Mouse (Mus musculus) heart, embryonic 10.5 days (tissue): ENCODE measurements around the gene Kank3. TPM values are rescaled to one million over a fixed set of nuclear protein-coding genes. Genes with fewer than 3 reads are reported as not detected.

Experiments used
- DNase-seq: peaks from one replicate; pipeline ENCODE4 v3.0.0-alpha.2; 2017; ENCODE audit warnings: low spot score
- H3K27ac ChIP-seq: fragments of 300-500 bp; sonication (generic); 2 replicates; pipeline ENCODE4 v1.5.1; 2016; ENCODE audit warnings: mild to moderate bottlenecking
- H3K27me3 ChIP-seq: fragments of 300-500 bp; sonication (generic); 2 replicates; pipeline ENCODE4 v1.6.1; 2016; ENCODE audit warnings: mild to moderate bottlenecking; ENCODE audit not compliant: poor library complexity, insufficient read depth, severe bottlenecking
- H3K36me3 ChIP-seq: fragments of 300-500 bp; sonication (generic); 2 replicates; pipeline ENCODE4 v1.6.1; 2016; ENCODE audit warnings: mild to moderate bottlenecking, moderate library complexity
- H3K4me1 ChIP-seq: fragments of 300-500 bp; sonication (generic); 2 replicates; pipeline ENCODE4 v1.6.1; 2016; ENCODE audit warnings: mild to moderate bottlenecking
- H3K4me3 ChIP-seq: fragments of 300-500 bp; sonication (generic); 2 replicates; pipeline ENCODE4 v1.5.1; 2016; ENCODE audit warnings: mild to moderate bottlenecking, moderate library complexity
- H3K9me3 ChIP-seq: fragments of 300-500 bp; sonication (generic); 2 replicates; pipeline ENCODE4 v1.6.1; 2016; ENCODE audit warnings: mild to moderate bottlenecking, moderate library complexity
- WGBS: fragments of 180-500 bp; shearing (Covaris S2); methylation state at CpG from one replicate; pipeline ENCODE4 v1.1.7; 2016; 5-methylcytosine and 5-hydroxymethylcytosine counted together
- polyA plus RNA-seq: library from polyadenylated mRNA; unstranded; fragments of >200 nt; fragmentation: Nextera tagmentation; extraction: Ambion mirVana; gene quantifications from 2 replicates; pipeline ENCODE4 v1.2.1, GENCODE M21; 2016

Kank3 gene
- polyA plus RNA-seq, 1 experiment from 2014 or later: 47.9 TPM

- Histone ChIP-seq H3K9me3 (no peaks in the 10 kb centered on the region), H3K27ac (no peak overlapping the region), H3K4me3 (no peak overlapping the region), H3K4me1 (peaks cover 49% of the 10 kb centered on the region), H3K27me3 (peaks cover 22% of the 10 kb centered on the region; the same call in 1 of the 2 replicates), H3K36me3 (peaks cover under 1% of the 10 kb centered on the region; the same call in 1 of the 2 replicates)
- DNase-seq: no peak
These were observed 26.9 kb upstream of the Kank3 start for GRCm38 (mm10) chr17:33783408-33783807.

- 78% methylated on average over 2 of the region's 2 CpGs for WGBS
- no peak overlapping the region for H3K27ac ChIP-seq
- no peaks in the 10 kb centered on the region for H3K36me3 ChIP-seq
- H3K27me3 ChIP-seq: peaks cover 22% of the 10 kb centered on the region; the same call in 1 of the 2 replicates
- H3K9me3 ChIP-seq: no peaks in the 10 kb centered on the region
- H3K4me3 ChIP-seq: no peak overlapping the region
- no peak for DNase-seq
- H3K4me1 ChIP-seq: peaks cover 34% of the 10 kb centered on the region
These were observed 25.4 kb upstream of the Kank3 start for GRCm38 (mm10) chr17:33784939-33785338.

- 79% methylated on average over 18 of the region's 18 CpGs for WGBS
- Histone ChIP-seq H3K36me3 (no peaks in the 10 kb centered on the region), H3K27ac (no peak overlapping the region), H3K4me3 (no peak overlapping the region), H3K9me3 (no peaks in the 10 kb centered on the region), H3K27me3 (peaks cover 22% of the 10 kb centered on the region; the same call in 1 of the 2 replicates), H3K4me1 (peaks cover 21% of the 10 kb centered on the region)
- DNase-seq: no peak
These were observed 23.9 kb upstream of the Kank3 start for GRCm38 (mm10) chr17:33786375-33786774.

- WGBS: 37% methylated on average over 4 of the region's 4 CpGs
- peaks cover 11% of the 10 kb centered on the region; the same call in 1 of the 2 replicates for H3K4me1 ChIP-seq
- H3K9me3 ChIP-seq: no peaks in the 10 kb centered on the region
- peaks cover 26% of the 10 kb centered on the region; the same call in 1 of the 2 replicates for H3K27me3 ChIP-seq
- DNase-seq: no peak
- H3K27ac ChIP-seq: no peak overlapping the region
- H3K4me3 ChIP-seq: no peak overlapping the region
- H3K36me3 ChIP-seq: no peaks in the 10 kb centered on the region
These were observed 21.6 kb upstream of the Kank3 start for GRCm38 (mm10) chr17:33788732-33789131.

- no peaks in the 10 kb centered on the region for H3K36me3 ChIP-seq
- 42% methylated on average over 3 of the region's 3 CpGs for WGBS
- no peak overlapping the region for H3K27ac ChIP-seq
- no peak overlapping the region for H3K4me3 ChIP-seq
- H3K27me3 ChIP-seq: peaks cover 58% of the 10 kb centered on the region
- H3K9me3 ChIP-seq: no peaks in the 10 kb centered on the region
- no peak for DNase-seq
- no peaks in the 10 kb centered on the region for H3K4me1 ChIP-seq
These were observed 12.0 kb upstream of the Kank3 start for GRCm38 (mm10) chr17:33798306-33798705.

GRCm38 (mm10) chr17:33799277-33799676 is 11.0 kb upstream of the Kank3 start:
- H3K4me1 ChIP-seq: peaks cover 1% of the 10 kb centered on the region
- peaks cover 52% of the 10 kb centered on the region for H3K27me3 ChIP-seq
- DNase-seq: no peak
- H3K36me3 ChIP-seq: no peaks in the 10 kb centered on the region
- no peaks in the 10 kb centered on the region for H3K9me3 ChIP-seq
- no peak overlapping the region for H3K4me3 ChIP-seq
- no peak overlapping the region for H3K27ac ChIP-seq
- 48% methylated on average over 1 of the region's 1 CpGs for WGBS

- no peak for DNase-seq
- 6% methylated on average over 2 of the region's 2 CpGs for WGBS
- no peaks in the 10 kb centered on the region for H3K9me3 ChIP-seq
- no peaks in the 10 kb centered on the region for H3K36me3 ChIP-seq
- peaks cover 6% of the 10 kb centered on the region for H3K4me1 ChIP-seq
- no peak overlapping the region for H3K4me3 ChIP-seq
- peaks cover 51% of the 10 kb centered on the region for H3K27me3 ChIP-seq
- no peak overlapping the region for H3K27ac ChIP-seq
These were observed 8.1 kb upstream of the Kank3 start for GRCm38 (mm10) chr17:33802221-33802620.

GRCm38 (mm10) chr17:33804205-33804604 is 6.1 kb upstream of the Kank3 start:
- Histone ChIP-seq H3K36me3 (no peaks in the 10 kb centered on the region), H3K27ac (no peak overlapping the region), H3K4me1 (peaks cover 11% of the 10 kb centered on the region), H3K4me3 (no peak overlapping the region), H3K9me3 (no peaks in the 10 kb centered on the region), H3K27me3 (peaks cover 58% of the 10 kb centered on the region)
- 53% methylated on average over 4 of the region's 4 CpGs for WGBS
- DNase-seq: no peak

- Histone ChIP-seq H3K9me3 (no peaks in the 10 kb centered on the region), H3K36me3 (no peaks in the 10 kb centered on the region), H3K27me3 (peaks cover 52% of the 10 kb centered on the region), H3K4me3 (no peak overlapping the region), H3K4me1 (peaks cover 11% of the 10 kb centered on the region), H3K27ac (no peak overlapping the region)
- no peak for DNase-seq
- WGBS: 14% methylated on average over 1 of the region's 1 CpGs
These were observed 5.6 kb upstream of the Kank3 start for GRCm38 (mm10) chr17:33804745-33805144.

- H3K9me3 ChIP-seq: no peaks in the 10 kb centered on the region
- DNase-seq: no peak
- no peak overlapping the region for H3K27ac ChIP-seq
- H3K36me3 ChIP-seq: no peaks in the 10 kb centered on the region
- WGBS: 57% methylated on average over 8 of the region's 9 CpGs
- peaks cover 33% of the 10 kb centered on the region for H3K4me1 ChIP-seq
- H3K4me3 ChIP-seq: no peak overlapping the region
- peaks cover 38% of the 10 kb centered on the region for H3K27me3 ChIP-seq
These were observed 3.0 kb upstream of the Kank3 start for GRCm38 (mm10) chr17:33807181-33807888.

GRCm38 (mm10) chr17:33808192-33808591 is 2.1 kb upstream of the Kank3 start:
- no peaks in the 10 kb centered on the region for H3K9me3 ChIP-seq
- peaks cover 42% of the 10 kb centered on the region for H3K4me1 ChIP-seq
- peaks cover 40% of the 10 kb centered on the region for H3K27me3 ChIP-seq
- no peaks in the 10 kb centered on the region for H3K36me3 ChIP-seq
- H3K27ac ChIP-seq: no peak overlapping the region
- 31% methylated on average over 10 of the region's 10 CpGs for WGBS
- no peak for DNase-seq
- no peak overlapping the region for H3K4me3 ChIP-seq

- peak; percentile 85 for DNase-seq
- peak overlapping the region; percentile 77 for H3K27ac ChIP-seq
- H3K27me3 ChIP-seq: peaks cover 59% of the 10 kb centered on the region
- 4% methylated on average over 7 of the region's 7 CpGs for WGBS
- H3K4me3 ChIP-seq: peak overlapping the region; percentile 71
- no peaks in the 10 kb centered on the region for H3K36me3 ChIP-seq
- H3K9me3 ChIP-seq: no peaks in the 10 kb centered on the region
- peaks cover 37% of the 10 kb centered on the region for H3K4me1 ChIP-seq
These were observed 810 bp downstream of the Kank3 start for GRCm38 (mm10) chr17:33811142-33811516.

GRCm38 (mm10) chr17:33812475-33812874 is 2.2 kb downstream of the Kank3 start:
- H3K9me3 ChIP-seq: no peaks in the 10 kb centered on the region
- no peaks in the 10 kb centered on the region for H3K36me3 ChIP-seq
- 0 out of 2 replicates have a peak overlapping the region, but pooled peaks have one; percentile 15 for H3K4me3 ChIP-seq
- H3K27me3 ChIP-seq: peaks cover 50% of the 10 kb centered on the region; the same call in 1 of the 2 replicates
- WGBS: 39% methylated on average over 3 of the region's 3 CpGs
- H3K4me1 ChIP-seq: peaks cover 42% of the 10 kb centered on the region
- H3K27ac ChIP-seq: no peak overlapping the region
- DNase-seq: no peak
